Mouse (Mus musculus) neutrophil, adult 83 days (primary cell): ENCODE measurements around the gene Hpf1. TPM values are rescaled to one million over a fixed set of nuclear protein-coding genes. Genes with fewer than 3 reads are reported as not detected.

ENCODE experiments used
- total RNA-seq, 2 experiments: library from RNA; stranded (reverse); gene quantifications; one replicate each; pipeline ENCODE4 v1.2.4; 2023

The Hpf1 gene
- 10 to 100 TPM; 24.1 to 30.4 TPM for total RNA-seq

GRCm38 (mm10) chr8:60889843-60890519 lies at the start of gene Hpf1:
Gene Hpf1, plus strand, starts transcription at chr8:60890418.

Other genes with a start within 250 kb of the Hpf1 start
- gene Clcn3, start 92.9 kb downstream of the Hpf1 start, total RNA-seq, result 10 to 100 TPM; 18.8 to 22.2 TPM
- 1 to 10 TPM; 4.8 TPM for gene Nek1, start 102.8 kb downstream of the Hpf1 start, total RNA-seq